Comparison of ENCODE assay signal across 22 mouse cellular contexts in genomic region chr10:13232443-13233142, GRCm38 (mm10). TPM values are rescaled to one million over a fixed set of nuclear protein-coding genes. Genes with fewer than 3 reads are reported as not detected.
DNase-seq lines count a peak whose midpoint lies in the region; ATAC-seq and TF ChIP-seq lines count a peak whose summit lies in the region.
"Had no signal": no experiment of that assay in that cellular context is flagged by ENCODE, and none has a peak within 500 bp of the region (broad histone marks: within the 10 kb centered on the region; RNA-seq: fewer than 3 reads in every experiment).

No protein-coding gene starts in this region.

- no peak overlapping the region for H3K4me3 ChIP-seq in heart, embryonic 10.5 days
- no peak overlapping the region for H3K4me3 ChIP-seq in CH12.LX (replicated peaks in 1 of 3; ENCODE audit: low read depth in 2 of 3, low read length in 2 of 3, poor library complexity in 1 of 3)
- H3K4me3 ChIP-seq in hindbrain, embryonic 13.5 days = no peak overlapping the region
- H3K4me3 ChIP-seq: neural tube, embryonic 12.5 days; stomach, embryonic 15.5 days had no signal

- 62% methylated on average over 9 of the region's 9 CpGs for WGBS in heart, embryonic 10.5 days
- 34% methylated on average over 9 of the region's 9 CpGs for WGBS in hindbrain, embryonic 13.5 days

- peaks cover 24% of the 10 kb centered on the region for H3K4me1 ChIP-seq in heart, embryonic 10.5 days
- H3K4me1 ChIP-seq in CH12.LX (ENCODE audit: control insufficient read depth in 1 of 2, insufficient read depth in 2 of 2) = peaks cover 0 to 19% of the 10 kb centered on the region in 2 experiments; a peak in 2 of 4 replicates
- H3K4me1 ChIP-seq in hindbrain, embryonic 13.5 days (replicated peaks) = peaks cover 13% of the 10 kb centered on the region
- H3K4me1 ChIP-seq: stomach, embryonic 15.5 days had no signal

- in situ Hi-C loops in CH12.LX (cut with MboI; ENCODE audit: low pct_ligation_motif_present, low pct_unique_long_range_greater_than_20kb, low sequenced_read_pairs) = no loop called here

- 0 out of 2 replicates have a peak, but pooled peaks have one; percentile 37 for ATAC-seq in cerebellum, adult (ENCODE audit: insufficient number of reproducible peaks, low FRiP score, low TSS enrichment)
- ATAC-seq in hindbrain, embryonic 13.5 days (ENCODE audit: low FRiP score) = 0 out of 2 replicates have a peak, but pooled peaks have one; percentile 36
- ATAC-seq: Patski had no signal

- peak overlapping the region; percentile 76 for H3K27ac ChIP-seq in heart, embryonic 10.5 days
- no peak overlapping the region for H3K27ac ChIP-seq in CH12.LX (ENCODE audit: insufficient read depth, low read depth)
- no peak overlapping the region; the same call in 1 of the 2 replicates for H3K27ac ChIP-seq in hindbrain, embryonic 13.5 days
- H3K27ac ChIP-seq: neural tube, embryonic 12.5 days; stomach, embryonic 15.5 days had no signal

- DNase-seq in cerebellum, adult 8-10 months = no peak
- DNase-seq in heart, embryonic 10.5 days (ENCODE audit: low spot score) = no peak
- DNase-seq in heart, adult 18-20 months = no peak
- DNase-seq in CH12.LX (ENCODE audit: extremely low read depth) = peak; percentile 49
- no peak for DNase-seq in layer of hippocampus, adult 11-12 months (ENCODE audit: low spot score)
- DNase-seq in natural killer cell, adult 2 months (ENCODE audit: low spot score in 2 of 2) = no peak
- DNase-seq: heart, postnatal 4 days; kidney, adult 11 months; thymus, postnatal 36 days had no signal

- H3K79me2 ChIP-seq in CH12.LX (replicated peaks; ENCODE audit: control insufficient read depth, extremely low read depth, insufficient read depth, poor library complexity, severe bottlenecking) = no peaks in the 10 kb centered on the region

- peak in 1 of 2 experiments; percentile 13; a peak in 1 of 4 replicates for TF ChIP-seq CTCF in CH12.LX (conservative IDR thresholded peaks at IDR 0.05 in 1 of 2, IDR thresholded peaks at IDR 0.05 in 1 of 2; ENCODE audit: low read depth in 2 of 2, low read length in 2 of 2)

- H3K9me3 ChIP-seq in heart, embryonic 10.5 days = no peaks in the 10 kb centered on the region
- no peaks in the 10 kb centered on the region for H3K9me3 ChIP-seq in CH12.LX (replicated peaks; ENCODE audit: low read length)
- no peaks in the 10 kb centered on the region for H3K9me3 ChIP-seq in hindbrain, embryonic 13.5 days
- H3K9me3 ChIP-seq: neural tube, embryonic 12.5 days; stomach, embryonic 15.5 days had no signal

- no peak; the same call in 1 of the 2 replicates for TF ChIP-seq RAD21 in CH12.LX (IDR thresholded peaks at IDR 0.05; ENCODE audit: low read depth, low read length)

- TF ChIP-seq EP300 in CH12.LX (IDR thresholded peaks at IDR 0.05; ENCODE audit: low read length) = no peak

- no peak for TF ChIP-seq POLR2A in CH12.LX (IDR thresholded peaks at IDR 0.05; ENCODE audit: low read depth, low read length)

- H3K36me3 ChIP-seq in heart, embryonic 10.5 days = peaks cover 56% of the 10 kb centered on the region
- no peaks in the 10 kb centered on the region for H3K36me3 ChIP-seq in CH12.LX (replicated peaks in 1 of 2; ENCODE audit: control insufficient read depth in 1 of 2, insufficient read depth in 1 of 2, low read length in 1 of 2)
- H3K36me3 ChIP-seq in hindbrain, embryonic 13.5 days = no peaks in the 10 kb centered on the region
- H3K36me3 ChIP-seq: neural tube, embryonic 12.5 days had no signal

- no peak overlapping the region for H3K9ac ChIP-seq in CH12.LX (ENCODE audit: insufficient read depth, low read depth)
- H3K9ac ChIP-seq in hindbrain, embryonic 13.5 days = no peak overlapping the region
- H3K9ac ChIP-seq: neural tube, embryonic 12.5 days; stomach, embryonic 15.5 days had no signal

- no peaks in the 10 kb centered on the region for H3K27me3 ChIP-seq in heart, embryonic 10.5 days (ENCODE audit: insufficient read depth, poor library complexity, severe bottlenecking)
- H3K27me3 ChIP-seq in CH12.LX (replicated peaks) = no peaks in the 10 kb centered on the region
- no peaks in the 10 kb centered on the region for H3K27me3 ChIP-seq in hindbrain, embryonic 13.5 days
- H3K27me3 ChIP-seq: neural tube, embryonic 12.5 days; Patski; stomach, embryonic 15.5 days had no signal

- peak overlapping the region; percentile 42 for H3K4me2 ChIP-seq in CH12.LX (ENCODE audit: insufficient read depth, low read depth, poor library complexity, severe bottlenecking)
- no peak overlapping the region for H3K4me2 ChIP-seq in hindbrain, embryonic 13.5 days
- H3K4me2 ChIP-seq: liver, embryonic 11.5 days; neural tube, embryonic 12.5 days; stomach, embryonic 15.5 days had no signal

- dilution Hi-C loops in CH12.LX (cut with MboI; ENCODE audit: extremely low pct_ligation_motif_present, extremely low pct_unique_long_range_greater_than_20kb, low sequenced_read_pairs) = no loop called here

TF ChIP-seq in CH12.LX, 34 proteins besides CTCF, POLR2A, EP300 and RAD21:
- TF ChIP-seq SIN3A (IDR thresholded peaks at IDR 0.05; ENCODE audit: low read length) (no peak), BHLHE40 (IDR thresholded peaks at IDR 0.05; ENCODE audit: low read depth, low read length) (no peak), ZNF384 (IDR thresholded peaks at IDR 0.05; ENCODE audit: low read depth, low read length) (0 out of 2 replicates have a peak, but pooled peaks have one; percentile 18)

RNA-seq across cellular contexts. Expression of gene Ltv1, which starts 39.6 kb away (rescaled TPM):
- 79.1 and 81.1 TPM in 2 replicates for polyA plus RNA-seq in heart, embryonic 10.5 days (2016; fragmentation: Nextera tagmentation; extraction: Ambion mirVana)
- total RNA-seq in heart, adult 18-20 months (2021) = 10 to 100 TPM; 22.5 to 23.3 TPM
- 32.1 and 37.3 TPM in 2 replicates for total RNA-seq in CH12.LX (2012; rRNA removed)
- total RNA-seq in CH12.LX (2014; rRNA removed) = 60.1 and 66.0 TPM in 2 replicates
- polyA plus RNA-seq in CH12.LX (2012; ENCODE audit: insufficient read length, low read depth) = 92.8 and 93.4 TPM in 2 replicates
- 36.5 and 40.8 TPM in 2 replicates for polyA plus RNA-seq in hindbrain, embryonic 13.5 days (2015; fragmentation: Nextera tagmentation; extraction: Ambion mirVana)

RNA-seq across cellular contexts. Expression of gene Zc2hc1b, which starts 54.8 kb away (rescaled TPM):
- polyA plus RNA-seq in heart, embryonic 10.5 days (2016; fragmentation: Nextera tagmentation; extraction: Ambion mirVana) = not detected in 2 replicates
- not detected for total RNA-seq in heart, adult 18-20 months (2021)
- not detected in 2 replicates for total RNA-seq in CH12.LX (2012; rRNA removed)
- total RNA-seq in CH12.LX (2014; rRNA removed) = not detected in 2 replicates
- polyA plus RNA-seq in CH12.LX (2012; ENCODE audit: insufficient read length, low read depth) = not detected in 2 replicates
- polyA plus RNA-seq in hindbrain, embryonic 13.5 days (2015; fragmentation: Nextera tagmentation; extraction: Ambion mirVana) = not detected in 2 replicates
- total RNA-seq: common myeloid progenitor, adult 5-6 weeks; granulocyte monocyte progenitor cell, adult 5-6 weeks; heart, postnatal 4 days; layer of hippocampus, adult 8-10 months; left cerebral cortex, postnatal 10 days; megakaryocyte-erythroid progenitor cell, adult 5-6 weeks had no signal
- polyA plus RNA-seq: brain, embryonic 14.5 days; liver, embryonic 11.5 days; lung, embryonic 16.5 days; neural tube, embryonic 12.5 days; Patski; stomach, embryonic 15.5 days had no signal
